Comparison of ENCODE assay signal across 25 mouse cellular contexts in the genomic region with DNA sequence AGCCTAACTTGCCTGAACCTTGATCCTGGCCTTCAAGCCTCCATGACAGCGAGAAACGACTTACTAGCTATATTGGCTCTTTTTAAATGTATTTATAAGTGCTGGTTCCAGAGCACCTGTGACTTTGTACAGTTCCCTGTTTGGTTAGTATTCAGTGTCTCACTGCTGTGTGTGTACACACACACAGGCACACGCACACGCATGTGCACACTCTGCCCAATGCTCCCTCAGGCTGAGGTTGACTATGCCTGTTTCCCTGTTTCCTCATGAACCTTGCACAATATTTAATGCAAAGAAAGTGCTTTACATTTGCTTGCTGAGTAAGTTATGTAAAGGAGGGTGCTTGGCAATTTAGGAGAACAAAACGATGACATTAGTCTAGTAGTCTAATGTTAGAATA. TPM values are rescaled to one million over a fixed set of nuclear protein-coding genes. Genes with fewer than 3 reads are reported as not detected.
DNase-seq lines count a peak whose midpoint lies in the region; ATAC-seq and TF ChIP-seq lines count a peak whose summit lies in the region.
"Had no signal": no experiment of that assay in that cellular context is flagged by ENCODE, and none has a peak within 500 bp of the region (broad histone marks: within the 10 kb centered on the region; RNA-seq: fewer than 3 reads in every experiment).

No protein-coding gene starts in this region.

- no peaks in the 10 kb centered on the region for H3K36me3 ChIP-seq in intestine, embryonic 14.5 days (ENCODE audit: control insufficient read depth, insufficient read depth, low read length)
- no peaks in the 10 kb centered on the region for H3K36me3 ChIP-seq in intestine, postnatal 0 days (ENCODE audit: control insufficient read depth, insufficient read depth)
- H3K36me3 ChIP-seq: embryonic facial prominence, embryonic 13.5 days; embryonic facial prominence, embryonic 15.5 days; forebrain, embryonic 15.5 days had no signal

- peak; percentile 25 for DNase-seq in intestine, embryonic 14.5 days (ENCODE audit: low spot score)
- peak; percentile 52 for DNase-seq in fat pad, adult 2 months (ENCODE audit: extremely low read depth, low read depth, low spot score)
- DNase-seq in layer of hippocampus, adult 8-10 months (ENCODE audit: low spot score in 2 of 2), result no peak
- DNase-seq in thymus, postnatal 36 days, result no peak
- no peak for DNase-seq in layer of hippocampus, adult 9-11 months
- DNase-seq: adrenal gland, adult 2 months; adrenal gland, postnatal 10 days; adrenal gland, postnatal 25 days; cerebellum, adult 11 months; cerebellum, adult 18-20 months; cerebellum, adult 8-10 months; cerebellum, adult 9-11 months; cerebellum, postnatal 14 days; cerebellum, postnatal 36 days; embryo, embryonic 11 days; forebrain, postnatal 0 days had no signal

- no peak overlapping the region for H3K27ac ChIP-seq in intestine, embryonic 14.5 days (ENCODE audit: low read depth)
- H3K27ac ChIP-seq in intestine, postnatal 0 days (ENCODE audit: low read depth, low read length), result no peak overlapping the region
- H3K27ac ChIP-seq: embryonic facial prominence, embryonic 13.5 days; embryonic facial prominence, embryonic 15.5 days; forebrain, embryonic 13.5 days; forebrain, embryonic 15.5 days had no signal

- no peak for TF ChIP-seq CTCF in intestine, postnatal 0 days (IDR thresholded peaks at IDR 0.05; ENCODE audit: low read depth)

- ATAC-seq in intestine, embryonic 14.5 days (replicated peaks; ENCODE audit: low FRiP score, low TSS enrichment, low read depth), result no peak
- no peak for ATAC-seq in intestine, postnatal 0 days
- ATAC-seq in granulocyte monocyte progenitor cell, adult 5-6 weeks (replicated peaks; ENCODE audit: poor library complexity, severe bottlenecking), result peak; percentile 42
- ATAC-seq in megakaryocyte progenitor cell, adult 5-6 weeks (replicated peaks; ENCODE audit: poor library complexity), result peak; percentile 55; the same call in 1 of the 2 replicates
- ATAC-seq: forebrain, embryonic 13.5 days; forebrain, embryonic 15.5 days; forebrain, postnatal 0 days had no signal

- H3K4me1 ChIP-seq in intestine, embryonic 14.5 days (replicated peaks; ENCODE audit: control insufficient read depth, insufficient read depth, low read length), result no peaks in the 10 kb centered on the region
- H3K4me1 ChIP-seq in intestine, postnatal 0 days (replicated peaks; ENCODE audit: control insufficient read depth, insufficient read depth, low read length), result no peaks in the 10 kb centered on the region

- 92% methylated on average over 5 of the region's 5 CpGs for WGBS in intestine, embryonic 14.5 days
- WGBS in intestine, postnatal 0 days, result 83% methylated on average over 5 of the region's 5 CpGs

- H3K9ac ChIP-seq in intestine, embryonic 14.5 days (ENCODE audit: low read length), result no peak overlapping the region
- H3K9ac ChIP-seq in intestine, postnatal 0 days (ENCODE audit: low read depth, low read length), result no peak overlapping the region
- H3K9ac ChIP-seq: embryonic facial prominence, embryonic 13.5 days; embryonic facial prominence, embryonic 15.5 days; forebrain, embryonic 13.5 days; forebrain, embryonic 15.5 days; forebrain, postnatal 0 days had no signal

- no peaks in the 10 kb centered on the region for H3K9me3 ChIP-seq in intestine, embryonic 14.5 days (ENCODE audit: control insufficient read depth, low read length)
- H3K9me3 ChIP-seq in intestine, postnatal 0 days (ENCODE audit: control insufficient read depth), result no peaks in the 10 kb centered on the region
- H3K9me3 ChIP-seq: embryonic facial prominence, embryonic 13.5 days; embryonic facial prominence, embryonic 15.5 days; forebrain, embryonic 13.5 days; forebrain, embryonic 15.5 days had no signal

- H3K4me2 ChIP-seq in intestine, embryonic 14.5 days (ENCODE audit: low read length), result no peak overlapping the region
- H3K4me2 ChIP-seq in intestine, postnatal 0 days (replicated peaks; ENCODE audit: low read depth), result no peak overlapping the region
- H3K4me2 ChIP-seq: embryonic facial prominence, embryonic 13.5 days; embryonic facial prominence, embryonic 15.5 days; forebrain, embryonic 13.5 days; forebrain, embryonic 15.5 days had no signal

- no peaks in the 10 kb centered on the region for H3K27me3 ChIP-seq in intestine, embryonic 14.5 days (replicated peaks; ENCODE audit: control insufficient read depth, insufficient read depth, low read length)
- H3K27me3 ChIP-seq in intestine, postnatal 0 days (replicated peaks; ENCODE audit: control insufficient read depth, insufficient read depth, low read length), result no peaks in the 10 kb centered on the region
- H3K27me3 ChIP-seq: embryonic facial prominence, embryonic 13.5 days; embryonic facial prominence, embryonic 15.5 days; forebrain, embryonic 13.5 days; forebrain, embryonic 15.5 days had no signal

- H3K4me3 ChIP-seq in intestine, embryonic 14.5 days (ENCODE audit: low read depth, low read length), result no peak overlapping the region
- H3K4me3 ChIP-seq in intestine, postnatal 0 days (ENCODE audit: low read depth, low read length), result no peak overlapping the region
- H3K4me3 ChIP-seq: embryonic facial prominence, embryonic 13.5 days; embryonic facial prominence, embryonic 15.5 days; erythroblast, embryonic 14.5 days; forebrain, embryonic 13.5 days; forebrain, embryonic 15.5 days had no signal

RNA-seq across cellular contexts. Expression of a gene that starts 16.5 kb away (rescaled TPM):
- polyA plus RNA-seq in intestine, embryonic 14.5 days (2014; fragmentation: Nextera tagmentation; extraction: Ambion mirVana), result 16.8 and 19.4 TPM in 2 replicates
- 5.5 and 5.9 TPM in 2 replicates for polyA plus RNA-seq in intestine, postnatal 0 days (2015; fragmentation: Nextera tagmentation; extraction: Ambion mirVana)
- total RNA-seq in granulocyte monocyte progenitor cell, adult 5-6 weeks (2014; fragmentation: Nextera tagmentation), result 19.9 and 20.8 TPM in 2 replicates
- total RNA-seq in granulocyte monocyte progenitor cell, adult 5-6 weeks (2017), result 11.3 and 20.0 TPM in 2 replicates
- 25.0 and 29.9 TPM in 2 replicates for total RNA-seq in megakaryocyte progenitor cell, adult 5-6 weeks (2015)
- 17.7 and 24.5 TPM in 2 replicates for total RNA-seq in megakaryocyte progenitor cell, adult 5-6 weeks (2017)
- total RNA-seq in layer of hippocampus, adult 8-10 months (2022), result 10 to 100 TPM; 18.2 to 34.6 (median 22.3) TPM
- total RNA-seq: MEL had no signal
- polyA plus RNA-seq: erythroblast, embryonic 14.5 days had no signal

Comparison
In these comparisons a context has a peak if more than half of its experiments do, and no peak if none do; other contexts are left out.
1. ATAC-seq: peak in granulocyte monocyte progenitor cell, adult 5-6 weeks (single experiment) and megakaryocyte progenitor cell, adult 5-6 weeks (single experiment); none in intestine, embryonic 14.5 days (single experiment) and intestine, postnatal 0 days (single experiment).
2. DNase-seq: peak in intestine, embryonic 14.5 days (single experiment) and fat pad, adult 2 months (single experiment); none in layer of hippocampus, adult 8-10 months (0 of 2), thymus, postnatal 36 days (0 of 2) and layer of hippocampus, adult 9-11 months (single experiment).